Comparison of ENCODE assay signal across 8 mouse cellular contexts in genomic region chr12:102554721-102555516, GRCm38 (mm10). TPM values are rescaled to one million over a fixed set of nuclear protein-coding genes. Genes with fewer than 3 reads are reported as not detected.
A peak's percentile ranks its signal among the peaks of the same experiment; 100 is the strongest.
DNase-seq lines count a peak whose midpoint lies in the region; ATAC-seq and TF ChIP-seq lines count a peak whose summit lies in the region.

Gene Chga, plus strand, starts transcription at chr12:102554969.

- 0 out of 2 replicates have a peak, but pooled peaks cover 3% of the 10 kb centered on the region for H3K4me1 ChIP-seq in kidney, embryonic 14.5 days (ENCODE audit: control insufficient read depth, insufficient read depth, low read length)
- peaks cover 9% of the 10 kb centered on the region for H3K4me1 ChIP-seq in limb, embryonic 15.5 days
- H3K4me1 ChIP-seq in midbrain, postnatal 0 days (ENCODE audit: insufficient read depth, low read length) = no peaks in the 10 kb centered on the region
- H3K4me1 ChIP-seq in stomach, postnatal 0 days (replicated peaks; ENCODE audit: control insufficient read depth, insufficient read depth) = no peaks in the 10 kb centered on the region

- peak; percentile 84 for ATAC-seq in kidney, embryonic 14.5 days (ENCODE audit: low FRiP score, low TSS enrichment)
- no peak for ATAC-seq in limb, embryonic 15.5 days (ENCODE audit: insufficient number of reproducible peaks, low FRiP score, low TSS enrichment, low read depth)
- peak; percentile 86 for ATAC-seq in midbrain, postnatal 0 days (ENCODE audit: low FRiP score)
- ATAC-seq in stomach, postnatal 0 days (ENCODE audit: low FRiP score, low TSS enrichment) = peak; percentile 66; the same call in 1 of the 2 replicates

- peak within 1 kb of the TSS; percentile 32 for H3K4me3 ChIP-seq in kidney, embryonic 14.5 days (ENCODE audit: low read length)
- peak within 1 kb of the TSS; percentile 25 for H3K4me3 ChIP-seq in limb, embryonic 15.5 days
- peak within 1 kb of the TSS; percentile 72 for H3K4me3 ChIP-seq in midbrain, postnatal 0 days (ENCODE audit: low read depth, low read length)
- H3K4me3 ChIP-seq in stomach, postnatal 0 days (ENCODE audit: low read depth, low read length) = no peak within 1 kb of the TSS

- H3K36me3 ChIP-seq in kidney, embryonic 14.5 days (ENCODE audit: control insufficient read depth, insufficient read depth, low read length) = no peaks in the 10 kb centered on the region
- no peaks in the 10 kb centered on the region for H3K36me3 ChIP-seq in limb, embryonic 15.5 days
- peaks cover 12% of the 10 kb centered on the region; the same call in 1 of the 2 replicates for H3K36me3 ChIP-seq in midbrain, postnatal 0 days (ENCODE audit: insufficient read depth, low read length)
- no peaks in the 10 kb centered on the region for H3K36me3 ChIP-seq in stomach, postnatal 0 days (ENCODE audit: control insufficient read depth, insufficient read depth, low read length)

- TF ChIP-seq CTCF in midbrain, postnatal 0 days (IDR thresholded peaks at IDR 0.05) = 0 out of 2 replicates have a peak, but pooled peaks have one; percentile 10
- no peak for TF ChIP-seq CTCF in stomach, postnatal 0 days (IDR thresholded peaks at IDR 0.05; ENCODE audit: low read depth)

- H3K9me3 ChIP-seq in kidney, embryonic 14.5 days (ENCODE audit: control insufficient read depth, low read length) = no peaks in the 10 kb centered on the region
- H3K9me3 ChIP-seq in limb, embryonic 15.5 days = no peaks in the 10 kb centered on the region
- H3K9me3 ChIP-seq in midbrain, postnatal 0 days (ENCODE audit: low read length) = no peaks in the 10 kb centered on the region
- H3K9me3 ChIP-seq in stomach, postnatal 0 days (ENCODE audit: control insufficient read depth, low read length) = no peaks in the 10 kb centered on the region

- TF ChIP-seq EP300 in stomach, postnatal 0 days (optimal IDR thresholded peaks at IDR 0.05) = no peak

- peak within 1 kb of the TSS; percentile 44 for H3K4me2 ChIP-seq in kidney, embryonic 14.5 days (replicated peaks; ENCODE audit: low read depth, low read length)
- H3K4me2 ChIP-seq in limb, embryonic 15.5 days = peak within 1 kb of the TSS; percentile 36
- H3K4me2 ChIP-seq in midbrain, postnatal 0 days (ENCODE audit: low read depth, low read length, poor library complexity, severe bottlenecking) = peak within 1 kb of the TSS; percentile 87
- no peak within 1 kb of the TSS for H3K4me2 ChIP-seq in stomach, postnatal 0 days (replicated peaks; ENCODE audit: low read depth)

- no peak within 1 kb of the TSS for H3K9ac ChIP-seq in kidney, embryonic 14.5 days (ENCODE audit: low read depth, low read length)
- H3K9ac ChIP-seq in limb, embryonic 15.5 days = no peak within 1 kb of the TSS
- peak within 1 kb of the TSS; percentile 91 for H3K9ac ChIP-seq in midbrain, postnatal 0 days (replicated peaks; ENCODE audit: low read length, poor library complexity, severe bottlenecking)
- no peak within 1 kb of the TSS for H3K9ac ChIP-seq in stomach, postnatal 0 days (ENCODE audit: low read length)

- no peak within 1 kb of the TSS for H3K27ac ChIP-seq in kidney, embryonic 14.5 days (ENCODE audit: low read depth, low read length)
- no peak within 1 kb of the TSS for H3K27ac ChIP-seq in limb, embryonic 15.5 days
- H3K27ac ChIP-seq in midbrain, postnatal 0 days (ENCODE audit: low read depth, low read length) = peak within 1 kb of the TSS; percentile 76
- H3K27ac ChIP-seq in stomach, postnatal 0 days (replicated peaks) = no peak within 1 kb of the TSS

- 3% methylated on average over 48 of the region's 48 CpGs for WGBS in kidney, embryonic 14.5 days
- 4% methylated on average over 48 of the region's 48 CpGs for WGBS in limb, embryonic 15.5 days
- 1% methylated on average over 47 of the region's 48 CpGs for WGBS in midbrain, postnatal 0 days
- 2% methylated on average over 41 of the region's 48 CpGs for WGBS in stomach, postnatal 0 days

- DNase-seq in spleen, adult 12 weeks (ENCODE audit: low spot score) = peak; percentile 29
- DNase-seq in spleen, postnatal 36 days (ENCODE audit: low spot score in 2 of 2) = no peak
- peak; percentile 92 for DNase-seq in embryo, embryonic 10.5 days (ENCODE audit: low spot score)
- DNase-seq in heart, adult 8-10 months (ENCODE audit: low spot score) = peak; percentile 19
- peak; percentile 87 for DNase-seq in midbrain, postnatal 0 days (ENCODE audit: low spot score)
- peak; percentile 83 for DNase-seq in stomach, postnatal 0 days (ENCODE audit: low spot score)

- H3K27me3 ChIP-seq in kidney, embryonic 14.5 days (ENCODE audit: control insufficient read depth, insufficient read depth, low read length) = peaks cover 19% of the 10 kb centered on the region
- H3K27me3 ChIP-seq in limb, embryonic 15.5 days = peaks cover 50% of the 10 kb centered on the region
- H3K27me3 ChIP-seq in midbrain, postnatal 0 days (ENCODE audit: insufficient read depth, low read length) = no peaks in the 10 kb centered on the region
- H3K27me3 ChIP-seq in stomach, postnatal 0 days (ENCODE audit: control insufficient read depth, insufficient read depth, low read length) = peaks cover 7% of the 10 kb centered on the region; the same call in 1 of the 2 replicates

RNA-seq across cellular contexts. Expression of gene Chga, which starts in this region (rescaled TPM):
- total RNA-seq in heart, adult 8-10 months (2022) = under 1 TPM in 2 of 4 experiments, not detected in 2; 0.14 TPM
- 0.30 and 0.73 TPM in 2 replicates for polyA plus RNA-seq in kidney, embryonic 14.5 days (2014; fragmentation: Nextera tagmentation; extraction: Ambion mirVana)
- 0.42 TPM in 2 replicates for polyA plus RNA-seq in limb, embryonic 15.5 days (2015; fragmentation: Nextera tagmentation; extraction: Ambion mirVana)
- total RNA-seq in midbrain, postnatal 0 days (2014; rRNA removed) = 148 and 168 TPM in 2 replicates
- 257 and 272 TPM in 2 replicates for polyA plus RNA-seq in midbrain, postnatal 0 days (2015; fragmentation: Nextera tagmentation; extraction: Ambion mirVana)
- 28.9 and 33.2 TPM in 2 replicates for polyA plus RNA-seq in stomach, postnatal 0 days (2015; fragmentation: Nextera tagmentation; extraction: Ambion mirVana)

Comparison
In these comparisons a context has a peak if more than half of its experiments do, and no peak if none do; other contexts are left out.
1. RNA of gene Chga (total RNA-seq): 148 to 168 TPM in midbrain, postnatal 0 days; 0.14 TPM in heart, adult 8-10 months; every median in the first group is over 100 times any median in the second.
2. RNA of gene Chga (polyA plus RNA-seq): 257 to 272 TPM in midbrain, postnatal 0 days and 28.9 to 33.2 TPM in stomach, postnatal 0 days; 0.30 to 0.73 TPM in kidney, embryonic 14.5 days and 0.42 TPM in limb, embryonic 15.5 days; every median in the first group is over 10 times any median in the second.
3. DNase-seq: peak in spleen, adult 12 weeks (single experiment), embryo, embryonic 10.5 days (single experiment), midbrain, postnatal 0 days (single experiment) and stomach, postnatal 0 days (single experiment); none in spleen, postnatal 36 days (0 of 2).
4. Peak in DNase-seq in heart, adult 8-10 months; RNA of the gene not detected or under 1 TPM.
5. Peak in ATAC-seq, H3K4me3 ChIP-seq and H3K4me2 ChIP-seq in kidney, embryonic 14.5 days; RNA of the gene not detected or under 1 TPM.